Mouse (Mus musculus) E14TG2a.4 (cell line): ENCODE data around the gene Magi2.

Experiments
- H3K27me3 ChIP-seq: 2 replicates; pipeline ENCODE4 v1.6.1; 2014; ENCODE audit warnings: low read length, control low read depth; ENCODE audit not compliant: insufficient read depth
- H3K36me3 ChIP-seq: 2 replicates; pipeline ENCODE4 v1.6.1; 2014; ENCODE audit warnings: low read length, control low read depth; ENCODE audit not compliant: insufficient read depth
- H3K4me1 ChIP-seq: replicated peaks from 2 replicates; pipeline ENCODE4 v1.6.1; 2014; ENCODE audit warnings: low read depth, low read length, control low read depth
- H3K4me3 ChIP-seq: replicated peaks from 2 replicates; pipeline ENCODE4 v1.5.1; 2014; ENCODE audit warnings: mild to moderate bottlenecking, low read length
- H3K9me3 ChIP-seq: 2 replicates; pipeline ENCODE4 v1.6.1; 2014; ENCODE audit warnings: low read length, control low read depth
- CTCF ChIP-seq: conservative IDR thresholded peaks from 2 replicates; pipeline ENCODE4 v1.5.1; 2014; ENCODE audit warnings: low read length
- NANOG ChIP-seq: IDR thresholded peaks from 2 replicates; pipeline ENCODE4 v1.6.1; 2014; ENCODE audit warnings: borderline replicate concordance, low read length, mixed read lengths
- POU5F1 ChIP-seq: IDR thresholded peaks from 2 replicates; pipeline ENCODE4 v1.6.1; 2014; ENCODE audit warnings: low read length, borderline replicate concordance

Magi2 gene

GRCm38 (mm10) chr5:19607700-19608099 lies 380.9 kb downstream of the Magi2 start:
- TF ChIP-seq NANOG (no peak), POU5F1 (no peak), CTCF (no peak)
- H3K4me1 ChIP-seq: no peaks in the 10 kb centered on the region
- H3K4me3 ChIP-seq: no peak overlapping the region
- H3K36me3 ChIP-seq: no peaks in the 10 kb centered on the region
- H3K9me3 ChIP-seq: no peaks in the 10 kb centered on the region
- no peaks in the 10 kb centered on the region for H3K27me3 ChIP-seq

DNA sequence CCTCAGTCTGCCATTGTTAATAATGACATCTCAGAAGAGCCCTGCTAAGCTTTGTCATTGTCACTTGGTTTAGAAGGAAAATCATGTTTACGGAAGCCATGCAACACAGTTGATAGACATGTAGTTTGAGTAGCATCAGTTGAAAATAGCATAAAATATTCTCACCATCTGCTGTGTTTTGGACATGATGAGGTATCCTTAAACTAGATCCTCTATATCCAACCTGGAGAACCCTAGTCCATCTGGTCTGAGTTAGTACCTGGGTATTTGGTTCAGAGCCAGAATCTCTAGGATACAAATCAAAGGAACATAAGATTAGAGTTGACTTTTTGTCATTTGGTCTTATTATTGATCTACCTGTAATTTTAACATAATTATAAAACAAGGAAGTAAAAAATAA lies 385.0 kb downstream of the Magi2 start:
- Histone ChIP-seq H3K36me3 (no peaks in the 10 kb centered on the region), H3K27me3 (no peaks in the 10 kb centered on the region), H3K9me3 (no peaks in the 10 kb centered on the region), H3K4me3 (no peak overlapping the region), H3K4me1 (no peaks in the 10 kb centered on the region)
- no peak for TF ChIP-seq NANOG
- TF ChIP-seq CTCF: no peak
- TF ChIP-seq POU5F1: no peak

- no peaks in the 10 kb centered on the region for H3K9me3 ChIP-seq
- no peak for TF ChIP-seq POU5F1
- TF ChIP-seq CTCF: no peak
- TF ChIP-seq NANOG: no peak
- H3K36me3 ChIP-seq: no peaks in the 10 kb centered on the region
- no peaks in the 10 kb centered on the region for H3K4me1 ChIP-seq
- H3K27me3 ChIP-seq: no peaks in the 10 kb centered on the region
- H3K4me3 ChIP-seq: no peak overlapping the region
Measured at GRCm38 (mm10) chr5:19621678-19622077, 394.8 kb downstream of the Magi2 start.

GRCm38 (mm10) chr5:19633976-19634375 lies 407.1 kb downstream of the Magi2 start:
- TF ChIP-seq NANOG (no peak), POU5F1 (no peak), CTCF (no peak)
- H3K27me3 ChIP-seq: no peaks in the 10 kb centered on the region
- no peaks in the 10 kb centered on the region for H3K36me3 ChIP-seq
- H3K4me3 ChIP-seq: no peak overlapping the region
- H3K4me1 ChIP-seq: no peaks in the 10 kb centered on the region
- no peaks in the 10 kb centered on the region for H3K9me3 ChIP-seq

DNA sequence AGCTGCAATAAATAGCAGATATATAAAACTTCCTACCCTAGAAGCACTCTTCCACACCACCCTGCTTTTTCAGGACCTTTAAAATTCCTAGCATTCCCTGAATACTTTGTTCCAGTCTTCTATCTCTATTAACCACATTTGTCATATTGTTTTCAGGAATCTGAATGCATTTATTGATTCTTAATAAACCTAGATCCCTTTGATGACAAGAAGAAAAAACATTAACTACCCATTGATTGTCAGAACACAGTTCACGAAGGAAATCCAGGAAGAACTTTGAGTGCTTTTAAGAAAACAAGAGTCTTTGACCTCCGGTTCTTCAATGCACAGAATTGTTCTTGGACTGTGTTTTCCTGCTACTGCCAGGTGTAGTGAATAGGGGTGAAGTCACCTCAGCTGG lies 411.0 kb downstream of the Magi2 start:
- TF ChIP-seq NANOG (no peak), POU5F1 (no peak), CTCF (no peak)
- Histone ChIP-seq H3K27me3 (no peaks in the 10 kb centered on the region), H3K4me1 (no peaks in the 10 kb centered on the region), H3K4me3 (no peak overlapping the region), H3K9me3 (no peaks in the 10 kb centered on the region), H3K36me3 (no peaks in the 10 kb centered on the region)

DNA sequence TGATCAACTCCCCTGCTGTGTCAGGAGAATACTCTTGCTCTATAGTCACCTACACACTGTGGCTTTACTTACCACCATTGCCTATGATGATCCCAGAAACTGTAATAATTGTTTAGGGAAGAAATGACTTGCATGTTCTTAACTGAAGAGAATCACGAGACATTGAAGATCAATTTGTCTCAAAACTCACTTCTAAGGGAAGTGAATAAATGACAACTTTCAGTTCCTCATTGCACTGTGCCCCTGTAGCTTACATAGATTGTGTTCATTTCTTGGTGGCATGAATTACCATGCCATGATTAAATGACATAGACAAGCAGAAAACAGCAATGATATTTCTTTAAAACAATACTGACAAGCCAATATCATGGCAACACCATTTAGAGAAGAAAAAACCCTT lies 429.1 kb downstream of the Magi2 start:
- H3K4me1 ChIP-seq: no peaks in the 10 kb centered on the region
- TF ChIP-seq POU5F1 (no peak), CTCF (no peak), NANOG (no peak)
- no peaks in the 10 kb centered on the region for H3K36me3 ChIP-seq
- H3K27me3 ChIP-seq: no peaks in the 10 kb centered on the region
- no peak overlapping the region for H3K4me3 ChIP-seq
- H3K9me3 ChIP-seq: no peaks in the 10 kb centered on the region

- Histone ChIP-seq H3K4me1 (no peaks in the 10 kb centered on the region), H3K27me3 (no peaks in the 10 kb centered on the region), H3K4me3 (no peak overlapping the region), H3K36me3 (no peaks in the 10 kb centered on the region), H3K9me3 (no peaks in the 10 kb centered on the region)
- TF ChIP-seq CTCF: no peak
- TF ChIP-seq POU5F1: no peak
- no peak for TF ChIP-seq NANOG
Measured at GRCm38 (mm10) chr5:19666416-19666815, 439.6 kb downstream of the Magi2 start.

DNA sequence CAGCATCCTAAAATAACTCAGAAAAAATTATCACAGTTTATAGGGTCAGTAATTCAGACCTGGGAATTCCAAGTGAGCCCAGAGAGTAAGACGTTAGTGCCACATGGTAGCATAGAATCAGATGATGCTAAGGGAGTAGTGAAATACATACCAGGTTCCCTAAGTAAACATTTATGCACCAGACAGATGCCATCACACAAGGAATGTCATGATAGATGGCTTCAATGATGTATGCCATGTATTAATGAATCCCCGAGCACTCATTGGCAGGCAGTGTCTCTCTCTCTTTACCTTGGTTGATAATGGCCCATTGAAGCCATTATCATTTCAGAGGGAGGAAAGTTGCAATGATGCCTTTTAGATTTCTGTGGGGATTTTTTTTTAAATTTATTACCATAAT lies 490.5 kb downstream of the Magi2 start:
- TF ChIP-seq POU5F1 (no peak), NANOG (no peak), CTCF (no peak)
- no peaks in the 10 kb centered on the region for H3K36me3 ChIP-seq
- H3K27me3 ChIP-seq: no peaks in the 10 kb centered on the region

GRCm38 (mm10) chr5:19726277-19726676 lies 499.4 kb downstream of the Magi2 start:
- TF ChIP-seq NANOG: no peak
- TF ChIP-seq POU5F1: no peak
- no peak for TF ChIP-seq CTCF
- H3K4me1 ChIP-seq: no peaks in the 10 kb centered on the region
- H3K36me3 ChIP-seq: no peaks in the 10 kb centered on the region
- no peak overlapping the region for H3K4me3 ChIP-seq
- H3K9me3 ChIP-seq: no peaks in the 10 kb centered on the region
- no peaks in the 10 kb centered on the region for H3K27me3 ChIP-seq

More for the DNA sequence above, 490.5 kb downstream of the Magi2 start:
- H3K4me1 ChIP-seq: no peaks in the 10 kb centered on the region
- peaks cover 8% of the 10 kb centered on the region for H3K9me3 ChIP-seq
- no peak overlapping the region for H3K4me3 ChIP-seq
